Mouse (Mus musculus): ENCODE data around the gene Shisa5. TPM values are rescaled to one million over a fixed set of nuclear protein-coding genes. Genes with fewer than 3 reads are reported as not detected.
A peak's percentile ranks its signal among the peaks of the same experiment; 100 is the strongest.

Gene Shisa5
- polyA plus RNA-seq, 1 experiment = 675 TPM

DNA sequence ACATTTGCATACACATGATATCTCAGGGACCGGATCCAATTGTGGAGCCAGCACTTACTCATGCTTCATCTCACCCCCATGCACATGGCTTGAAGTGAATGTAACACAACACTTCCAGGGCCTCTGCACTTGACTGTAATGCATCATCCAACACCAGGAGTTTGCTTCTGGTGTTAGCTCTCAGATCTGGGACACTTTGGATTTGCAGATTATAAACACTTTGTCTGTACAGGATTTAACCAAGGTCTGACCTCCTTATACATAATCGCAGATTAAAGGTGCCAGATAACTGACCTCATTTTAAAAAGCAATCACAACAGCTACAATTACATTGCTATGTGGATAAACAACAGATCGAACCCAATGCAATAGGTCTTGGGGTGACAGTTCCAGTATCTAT, 42.2 kb downstream of the Shisa5 start:
- TF ChIP-seq CTCF (IDR thresholded peaks at IDR 0.05; ENCODE audit: extremely low read depth, insufficient read length, insufficient replicate concordance, low read depth, low read length) = no peak
- TF ChIP-seq POLR2A (IDR thresholded peaks at IDR 0.05; ENCODE audit: low read depth, low read length) = no peak
- Histone ChIP-seq H3K36me3 (ENCODE audit: control insufficient read depth, insufficient read depth, low read length) (peaks cover 18% of the 10 kb centered on the region), H3K27ac (ENCODE audit: insufficient read depth, low read depth, low read length) (no peak overlapping the region), H3K4me3 (ENCODE audit: low read depth, low read length) (no peak overlapping the region), H3K27me3 (ENCODE audit: control insufficient read depth, insufficient read depth, low read length) (no peaks in the 10 kb centered on the region), H3K4me1 (ENCODE audit: control insufficient read depth, insufficient read depth, insufficient read length, low read length) (peaks cover 4% of the 10 kb centered on the region; the same call in 1 of the 2 replicates)
- 73% methylated on average over 3 of the region's 3 CpGs for WGBS

DNA sequence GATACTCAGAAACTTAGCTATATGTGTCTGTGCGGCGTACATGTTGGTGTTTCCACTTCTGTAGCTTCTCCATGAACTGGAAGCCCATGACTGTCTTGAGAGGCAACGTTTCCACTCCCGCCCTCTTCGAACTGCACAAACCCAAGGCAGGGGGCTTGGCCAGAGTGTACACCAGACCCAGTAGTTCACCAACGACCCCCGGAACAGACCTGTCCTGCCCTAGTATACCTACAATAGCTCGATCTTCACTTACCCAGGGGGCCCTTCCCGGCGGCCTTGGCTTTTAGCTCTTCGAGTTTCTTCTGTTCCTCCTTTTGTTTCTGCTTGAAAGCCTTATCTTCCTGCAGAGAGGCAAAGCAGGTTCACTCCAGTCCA, 43.4 kb downstream of the Shisa5 start:
- peaks cover 18% of the 10 kb centered on the region for H3K36me3 ChIP-seq (ENCODE audit: control insufficient read depth, insufficient read depth, low read length)
- H3K27me3 ChIP-seq (ENCODE audit: control insufficient read depth, insufficient read depth, low read length) = no peaks in the 10 kb centered on the region
- TF ChIP-seq CTCF (IDR thresholded peaks at IDR 0.05; ENCODE audit: extremely low read depth, insufficient read length, insufficient replicate concordance, low read depth, low read length) (no peak), POLR2A (IDR thresholded peaks at IDR 0.05; ENCODE audit: low read depth, low read length) (no peak)
- 1% methylated on average over 11 of the region's 11 CpGs for WGBS
- H3K27ac ChIP-seq (ENCODE audit: insufficient read depth, low read depth, low read length) = peak overlapping the region; percentile 83
- peaks cover 4% of the 10 kb centered on the region; the same call in 1 of the 2 replicates for H3K4me1 ChIP-seq (ENCODE audit: control insufficient read depth, insufficient read depth, insufficient read length, low read length)
- peak overlapping the region; percentile 84 for H3K4me3 ChIP-seq (ENCODE audit: low read depth, low read length)

DNA sequence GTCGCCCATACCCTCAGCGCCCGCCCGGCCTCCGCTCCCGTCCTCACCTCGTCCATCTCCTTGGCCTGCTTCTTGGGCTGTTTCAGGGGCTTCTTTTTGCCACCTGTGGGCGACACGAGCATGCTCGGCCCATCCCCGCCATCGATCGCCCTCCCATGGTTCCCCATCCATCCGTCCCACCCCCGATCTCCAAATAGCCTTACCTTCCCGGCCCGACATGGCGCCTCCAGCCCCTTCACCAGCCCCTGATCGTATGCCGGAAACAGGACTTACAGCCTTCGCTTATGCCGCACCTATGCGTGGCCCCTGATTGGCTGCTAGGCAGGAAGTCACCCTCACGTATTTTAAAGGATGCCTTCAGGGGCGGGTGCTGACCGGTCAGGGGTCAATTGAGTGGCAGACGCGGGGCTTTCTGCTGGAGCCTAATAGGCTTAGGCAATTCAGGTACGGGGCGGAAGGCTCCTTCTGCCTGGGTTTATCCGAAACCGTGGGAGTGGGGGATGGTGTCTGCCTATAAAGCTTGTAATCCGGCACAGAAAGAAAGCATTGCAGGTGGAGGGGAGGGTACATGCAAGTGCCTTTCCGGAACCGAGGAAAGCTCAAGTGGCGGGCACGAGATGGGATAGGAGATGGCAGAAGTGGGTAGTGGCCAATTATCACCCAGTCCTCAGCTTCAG, 43.9 kb downstream of the Shisa5 start, which contains the start of the genes Ccdc51 and Tma7:
Gene Ccdc51 (plus strand): TSS at position 370 of the 677 bp plus-strand sequence.
Gene Tma7 (minus strand): TSS at position 464 of the 677 bp plus-strand sequence.
- Histone ChIP-seq H3K36me3 (ENCODE audit: control insufficient read depth, insufficient read depth, low read length) (peaks cover 18% of the 10 kb centered on the region), H3K4me1 (ENCODE audit: control insufficient read depth, insufficient read depth, insufficient read length, low read length) (peaks cover 4% of the 10 kb centered on the region; the same call in 1 of the 2 replicates), H3K27ac (ENCODE audit: insufficient read depth, low read depth, low read length) (peak within 1 kb of the TSS; percentile 83), H3K27me3 (ENCODE audit: control insufficient read depth, insufficient read depth, low read length) (no peaks in the 10 kb centered on the region), H3K4me3 (ENCODE audit: low read depth, low read length) (peak within 1 kb of the TSS; percentile 84)
- no peak for TF ChIP-seq CTCF (IDR thresholded peaks at IDR 0.05; ENCODE audit: extremely low read depth, insufficient read length, insufficient replicate concordance, low read depth, low read length)
- peak; percentile 83; the same call in 1 of the 2 replicates for TF ChIP-seq POLR2A (IDR thresholded peaks at IDR 0.05; ENCODE audit: low read depth, low read length)
- 1% methylated on average over 37 of the region's 37 CpGs for WGBS

DNA sequence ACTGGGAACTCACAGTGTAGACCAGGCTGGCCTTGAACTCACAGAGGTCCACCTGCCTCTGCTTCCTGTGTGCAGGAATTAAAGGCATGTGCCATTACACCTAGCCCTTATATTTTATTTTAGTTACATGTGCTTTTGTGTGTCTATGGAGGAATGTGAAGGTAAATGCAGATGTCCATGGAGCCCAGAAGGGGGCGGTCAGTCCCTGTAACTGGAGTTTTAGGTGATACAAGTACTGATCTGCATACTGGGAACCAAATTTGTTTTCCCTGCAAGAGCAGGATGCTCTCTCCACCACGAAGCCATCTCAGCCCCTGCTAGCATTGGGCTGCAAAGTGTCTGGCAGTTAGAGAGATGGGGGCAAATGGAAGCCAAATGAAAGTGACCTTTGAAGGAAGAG, 46.6 kb downstream of the Shisa5 start:
- 22% methylated on average over 2 of the region's 2 CpGs for WGBS

DNA sequence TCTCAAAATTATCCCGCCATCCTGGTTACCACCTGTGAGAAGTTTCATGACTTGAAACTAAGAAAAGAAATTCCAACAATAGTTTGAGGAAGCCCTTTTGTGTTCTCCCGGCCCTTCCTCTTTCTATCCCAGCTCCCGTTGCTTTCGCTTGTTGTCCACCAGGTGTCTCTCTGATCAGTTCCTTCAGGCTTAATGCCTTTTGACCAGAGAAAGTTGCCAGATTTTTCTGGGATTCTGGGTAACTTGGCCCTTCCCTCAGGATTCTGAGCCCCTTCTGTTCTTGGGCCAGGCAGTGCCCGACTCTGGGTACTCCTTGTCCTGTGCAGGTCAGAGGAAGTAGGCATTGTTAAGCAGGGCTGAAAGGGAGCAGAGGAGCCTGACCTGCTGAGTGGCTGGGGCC, 49.6 kb downstream of the Shisa5 start:
- 21% methylated on average over 5 of the region's 5 CpGs for WGBS

More for the DNA sequence above, 46.6 kb downstream of the Shisa5 start:
- TF ChIP-seq POLR2A (IDR thresholded peaks at IDR 0.05; ENCODE audit: low read depth, low read length) (no peak), CTCF (IDR thresholded peaks at IDR 0.05; ENCODE audit: extremely low read depth, insufficient read length, insufficient replicate concordance, low read depth, low read length) (peak; percentile 6; the same call in 1 of the 2 replicates)
- no peak overlapping the region for H3K4me3 ChIP-seq (ENCODE audit: low read depth, low read length)
- peaks cover 4% of the 10 kb centered on the region; the same call in 1 of the 2 replicates for H3K4me1 ChIP-seq (ENCODE audit: control insufficient read depth, insufficient read depth, insufficient read length, low read length)
- no peaks in the 10 kb centered on the region for H3K27me3 ChIP-seq (ENCODE audit: control insufficient read depth, insufficient read depth, low read length)
- H3K27ac ChIP-seq (ENCODE audit: insufficient read depth, low read depth, low read length) = no peak overlapping the region
- H3K36me3 ChIP-seq (ENCODE audit: control insufficient read depth, insufficient read depth, low read length) = peaks cover 12% of the 10 kb centered on the region

DNA sequence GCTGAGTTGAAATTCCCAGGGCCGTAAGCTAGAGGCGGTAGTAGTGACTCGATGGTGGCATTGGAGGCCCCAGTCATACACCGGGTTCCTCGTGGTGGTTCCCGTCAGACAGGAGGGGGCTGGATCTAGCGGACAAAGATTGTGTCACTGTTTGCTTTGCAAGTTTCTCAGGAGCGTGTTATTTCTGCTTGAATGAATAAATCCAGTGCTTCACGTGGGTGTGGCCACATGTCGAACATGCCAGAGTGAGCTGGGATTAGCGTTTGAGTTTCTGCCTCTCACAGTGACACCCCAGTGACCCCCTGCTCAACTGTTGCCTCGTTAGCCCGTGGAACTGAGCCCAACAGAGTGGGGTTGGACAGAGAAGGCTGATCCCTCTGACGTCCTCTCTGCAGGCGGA, 52.1 kb downstream of the Shisa5 start:
- WGBS = 72% methylated on average over 15 of the region's 15 CpGs
- H3K27ac ChIP-seq (ENCODE audit: insufficient read depth, low read depth, low read length) = no peak overlapping the region
- no peak overlapping the region for H3K4me3 ChIP-seq (ENCODE audit: low read depth, low read length)
- 0 out of 2 replicates have a peak, but pooled peaks cover 1% of the 10 kb centered on the region for H3K27me3 ChIP-seq (ENCODE audit: control insufficient read depth, insufficient read depth, low read length)
- peaks cover 21% of the 10 kb centered on the region for H3K4me1 ChIP-seq (ENCODE audit: control insufficient read depth, insufficient read depth, insufficient read length, low read length)
- TF ChIP-seq CTCF (IDR thresholded peaks at IDR 0.05; ENCODE audit: extremely low read depth, insufficient read length, insufficient replicate concordance, low read depth, low read length) = no peak
- no peak for TF ChIP-seq POLR2A (IDR thresholded peaks at IDR 0.05; ENCODE audit: low read depth, low read length)
- peaks cover 20% of the 10 kb centered on the region for H3K36me3 ChIP-seq (ENCODE audit: control insufficient read depth, insufficient read depth, low read length)

More for the DNA sequence above, 49.6 kb downstream of the Shisa5 start:
- Histone ChIP-seq H3K4me3 (ENCODE audit: low read depth, low read length) (no peak overlapping the region), H3K4me1 (ENCODE audit: control insufficient read depth, insufficient read depth, insufficient read length, low read length) (peaks cover 8% of the 10 kb centered on the region), H3K36me3 (ENCODE audit: control insufficient read depth, insufficient read depth, low read length) (peaks cover 20% of the 10 kb centered on the region), H3K27ac (ENCODE audit: insufficient read depth, low read depth, low read length) (no peak overlapping the region), H3K27me3 (ENCODE audit: control insufficient read depth, insufficient read depth, low read length) (no peaks in the 10 kb centered on the region)
- TF ChIP-seq CTCF (IDR thresholded peaks at IDR 0.05; ENCODE audit: extremely low read depth, insufficient read length, insufficient replicate concordance, low read depth, low read length) = peak; percentile 51; the same call in 1 of the 2 replicates
- no peak for TF ChIP-seq POLR2A (IDR thresholded peaks at IDR 0.05; ENCODE audit: low read depth, low read length)

DNA sequence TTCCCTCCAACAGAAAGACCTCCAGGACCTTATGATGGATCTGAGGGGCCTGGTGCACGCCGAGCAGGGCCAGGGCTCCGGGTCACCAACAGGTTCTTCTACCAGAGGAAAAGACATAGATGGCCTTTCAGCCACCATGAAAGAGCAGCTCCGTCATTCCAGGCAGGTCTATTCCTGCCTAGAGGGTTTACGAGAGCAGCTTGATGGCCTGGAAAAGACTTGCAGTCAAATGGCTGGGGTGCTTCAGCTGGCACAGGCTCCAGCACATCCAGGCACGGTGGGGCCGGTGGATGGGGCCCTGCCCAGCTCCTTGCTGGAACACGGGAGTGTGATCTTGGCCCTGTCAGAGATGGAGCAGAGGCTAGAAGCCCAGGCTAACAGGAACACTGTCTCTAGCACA, 53.4 kb downstream of the Shisa5 start:
- no peak overlapping the region for H3K27ac ChIP-seq (ENCODE audit: insufficient read depth, low read depth, low read length)
- TF ChIP-seq CTCF (IDR thresholded peaks at IDR 0.05; ENCODE audit: extremely low read depth, insufficient read length, insufficient replicate concordance, low read depth, low read length) (no peak), POLR2A (IDR thresholded peaks at IDR 0.05; ENCODE audit: low read depth, low read length) (no peak)
- H3K4me3 ChIP-seq (ENCODE audit: low read depth, low read length) = no peak overlapping the region
- 0 out of 2 replicates have a peak, but pooled peaks cover 6% of the 10 kb centered on the region for H3K27me3 ChIP-seq (ENCODE audit: control insufficient read depth, insufficient read depth, low read length)
- 90% methylated on average over 8 of the region's 8 CpGs for WGBS
- peaks cover 20% of the 10 kb centered on the region for H3K36me3 ChIP-seq (ENCODE audit: control insufficient read depth, insufficient read depth, low read length)
- peaks cover 24% of the 10 kb centered on the region for H3K4me1 ChIP-seq (ENCODE audit: control insufficient read depth, insufficient read depth, insufficient read length, low read length)
